Mouse (Mus musculus): Measurements from ENCODE around the gene Serpina16.
A peak's percentile ranks its signal among the peaks of the same experiment; 100 is the strongest.

Serpina16 gene

GRCm38 (mm10) chr12:103656848-103657626 is 18.9 kb downstream of the Serpina16 start, which contains the start of gene Serpina6:
Gene Serpina6, minus strand, starts transcription at chr12:103657212.
- no peak for DNase-seq

- no peak for DNase-seq
Measured at GRCm38 (mm10) chr12:103655123-103656044, 20.6 kb downstream of the Serpina16 start.

DNA sequence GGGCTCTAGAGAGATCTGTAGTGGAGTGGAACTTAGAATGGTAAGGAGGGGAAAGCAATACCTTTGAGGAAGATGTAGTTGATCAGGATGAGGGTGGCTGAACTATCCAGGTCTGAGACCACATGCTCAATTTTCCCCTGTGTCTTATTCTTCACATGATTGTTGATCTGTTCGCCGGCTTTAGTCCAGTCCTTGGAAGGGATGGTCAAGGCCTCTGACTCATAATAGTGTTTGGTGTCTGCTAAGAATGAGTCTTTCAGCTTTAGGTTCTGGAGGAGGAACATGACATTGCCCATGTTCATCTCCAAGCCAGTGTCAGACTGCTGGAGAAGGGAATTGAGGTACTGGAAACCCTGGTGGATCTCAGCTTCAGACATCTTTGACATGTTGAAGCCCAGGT is 22.1 kb downstream of the Serpina16 start:
- no peak for DNase-seq

GRCm38 (mm10) chr12:103646314-103646713 is 29.6 kb downstream of the Serpina16 start:
- no peak for DNase-seq

- DNase-seq, result no peak
Measured at GRCm38 (mm10) chr12:103644601-103645000, 31.3 kb downstream of the Serpina16 start.

GRCm38 (mm10) chr12:103643818-103644217 is 32.1 kb downstream of the Serpina16 start:
- DNase-seq, result no peak

DNA sequence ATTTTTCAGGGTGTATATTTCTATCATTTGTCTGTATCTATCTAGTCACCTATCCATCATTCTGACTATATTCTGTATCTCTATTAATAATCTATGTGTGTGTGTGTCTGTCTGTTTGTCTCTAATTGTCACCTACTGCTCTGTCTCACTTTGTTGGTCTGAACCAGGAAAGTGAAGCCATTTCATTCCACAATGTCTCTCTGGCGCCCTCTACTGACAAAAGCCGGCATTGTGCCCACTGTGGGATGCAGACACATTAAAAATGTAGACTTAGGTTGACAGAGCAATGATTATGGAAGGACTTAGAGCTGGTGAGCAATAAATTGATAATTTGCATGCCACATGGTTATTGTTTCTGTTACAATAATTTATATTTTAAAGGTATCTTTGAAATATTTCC is 32.6 kb downstream of the Serpina16 start:
- peak; percentile 22 for DNase-seq

- DNase-seq, result no peak
Measured at GRCm38 (mm10) chr12:103635846-103636245, 40.1 kb downstream of the Serpina16 start.

- no peak for DNase-seq
Measured at GRCm38 (mm10) chr12:103634430-103634829, 41.5 kb downstream of the Serpina16 start.

- DNase-seq, result no peak
Measured at GRCm38 (mm10) chr12:103631203-103631612, 44.7 kb downstream of the Serpina16 start, which contains the start of gene Serpina10. Gene Serpina10, minus strand, starts transcription at chr12:103631444.
